Mouse (Mus musculus): ENCODE measurements at regions not wholly inside any gene's neighbourhood (a gene's known extent, or its start where the extent isn't known, plus 50 kb on each side); places are given as distances from the start of the nearest gene placed in this dataset.

DNA sequence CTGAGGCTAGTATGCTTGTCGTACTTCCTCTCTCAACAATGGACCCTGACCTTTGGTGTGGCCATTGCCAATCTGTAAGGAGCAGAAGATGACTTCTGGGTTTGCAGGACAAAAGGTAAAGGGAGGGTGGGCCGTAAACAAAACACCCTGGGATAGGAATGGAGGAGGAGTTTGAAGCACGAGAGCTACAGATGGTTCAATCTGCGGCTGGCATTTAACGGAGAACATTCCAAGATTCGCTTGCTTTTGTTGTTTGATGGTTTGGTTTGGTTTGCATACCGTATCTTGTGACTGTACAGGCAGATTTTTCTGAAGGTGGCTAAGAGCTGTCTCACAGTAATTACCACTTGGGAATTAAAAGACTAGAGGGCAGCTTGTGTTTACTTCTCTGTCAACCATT, 137.7 kb upstream of the Fndc3a start:
- ATAC-seq: peak; percentile 34; the same call in 1 of the 2 replicates
- no peaks in the 10 kb centered on the region for H3K36me3 ChIP-seq (ENCODE audit: poor library complexity, severe bottlenecking)

DNA sequence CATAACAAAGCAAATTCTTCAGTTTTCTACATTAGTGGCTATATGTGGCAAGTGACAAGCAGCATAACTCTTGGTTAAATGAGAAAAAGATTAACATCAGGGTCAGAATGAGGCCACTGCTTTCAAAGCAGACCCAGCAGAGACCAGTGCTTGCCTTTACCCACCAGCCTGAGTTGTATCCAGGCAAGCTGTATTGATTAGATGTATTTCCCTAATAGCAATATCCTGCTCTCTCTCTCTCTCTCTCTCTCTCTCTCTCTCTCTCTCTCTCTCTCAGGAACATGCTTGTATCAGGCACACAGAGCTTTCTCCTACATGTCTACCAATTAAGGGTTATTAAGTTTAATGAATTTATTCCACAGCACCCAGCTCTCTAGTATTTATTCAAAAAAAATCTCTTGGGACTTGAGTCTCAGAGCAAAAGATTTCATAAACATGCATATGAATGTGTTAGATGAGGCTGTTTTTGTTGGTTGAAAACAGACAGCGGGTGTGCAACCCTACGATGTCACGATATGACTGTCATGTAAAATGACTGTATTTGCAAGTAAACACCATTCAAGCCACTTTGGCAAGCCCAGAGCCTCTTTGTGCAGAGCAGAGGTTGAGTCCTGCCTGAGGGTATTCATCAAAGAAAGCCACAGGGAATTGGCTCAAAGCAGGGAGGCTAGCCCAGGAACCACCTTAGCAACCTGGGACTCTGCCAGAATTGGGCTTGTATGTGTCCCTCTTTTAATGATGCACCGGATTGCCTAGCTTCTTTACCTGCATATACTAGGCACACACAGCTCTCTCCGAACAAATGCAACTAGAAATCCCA, 136.0 kb upstream of the Fndc3a start:
- no peaks in the 10 kb centered on the region for H3K36me3 ChIP-seq (ENCODE audit: poor library complexity, severe bottlenecking)
- H3K27me3 ChIP-seq: no peaks in the 10 kb centered on the region
- WGBS: 50% methylated on average over 5 of the region's 5 CpGs
- no peak overlapping the region for H3K4me2 ChIP-seq
- peaks cover 10% of the 10 kb centered on the region for H3K4me1 ChIP-seq
- no peaks in the 10 kb centered on the region for H3K9me3 ChIP-seq (replicated peaks)
- H3K9ac ChIP-seq: no peak overlapping the region
- H3K4me3 ChIP-seq: no peak overlapping the region
- peak; percentile 46; the same call in 1 of the 2 replicates for ATAC-seq
- no peak overlapping the region for H3K27ac ChIP-seq

More for the DNA sequence above, 137.7 kb upstream of the Fndc3a start:
- Histone ChIP-seq H3K9me3 (replicated peaks) (no peaks in the 10 kb centered on the region), H3K9ac (no peak overlapping the region), H3K27me3 (no peaks in the 10 kb centered on the region), H3K4me3 (no peak overlapping the region), H3K4me2 (no peak overlapping the region), H3K4me1 (peaks cover 10% of the 10 kb centered on the region), H3K27ac (no peak overlapping the region)
- WGBS: 78% methylated on average over 7 of the region's 7 CpGs

DNA sequence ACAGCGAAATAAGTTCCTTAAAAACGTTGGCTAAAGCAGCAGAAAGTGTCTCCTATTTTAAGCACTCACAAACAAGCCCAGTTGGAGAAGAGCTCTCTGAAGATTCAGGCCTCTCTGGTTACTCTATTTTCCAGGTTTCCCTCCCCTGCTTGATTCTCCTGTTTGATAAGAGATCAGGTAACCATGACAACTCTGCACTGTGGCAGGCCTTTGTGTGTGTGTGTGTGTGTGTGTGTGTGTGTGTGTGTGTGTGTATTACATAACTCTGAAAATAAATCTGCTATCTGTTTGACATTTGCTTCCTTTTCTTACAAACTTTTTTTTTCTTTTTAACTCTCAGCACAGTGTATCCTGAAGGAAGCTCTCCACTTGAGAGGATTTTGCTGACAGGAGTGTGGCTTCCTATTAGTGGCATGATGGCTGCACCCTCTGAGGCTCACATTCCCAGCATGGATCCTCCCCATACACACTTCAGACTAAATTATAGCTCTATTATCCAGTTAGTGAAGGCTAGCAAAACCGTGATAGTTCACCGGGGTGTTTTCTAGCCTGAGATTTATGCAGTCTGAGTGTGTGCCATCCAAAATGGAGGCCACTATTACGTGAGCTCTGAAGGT, 135.1 kb upstream of the Fndc3a start:
- no peak overlapping the region; the same call in 1 of the 2 replicates for H3K27ac ChIP-seq
- peak; percentile 53; the same call in 1 of the 2 replicates for ATAC-seq
- H3K4me3 ChIP-seq: no peak overlapping the region
- H3K9ac ChIP-seq: no peak overlapping the region
- no peaks in the 10 kb centered on the region for H3K36me3 ChIP-seq (ENCODE audit: poor library complexity, severe bottlenecking)
- 54% methylated on average over 5 of the region's 5 CpGs for WGBS
- no peaks in the 10 kb centered on the region for H3K27me3 ChIP-seq
- H3K4me1 ChIP-seq: peaks cover 10% of the 10 kb centered on the region
- no peak overlapping the region for H3K4me2 ChIP-seq
- H3K9me3 ChIP-seq (replicated peaks): no peaks in the 10 kb centered on the region

DNA sequence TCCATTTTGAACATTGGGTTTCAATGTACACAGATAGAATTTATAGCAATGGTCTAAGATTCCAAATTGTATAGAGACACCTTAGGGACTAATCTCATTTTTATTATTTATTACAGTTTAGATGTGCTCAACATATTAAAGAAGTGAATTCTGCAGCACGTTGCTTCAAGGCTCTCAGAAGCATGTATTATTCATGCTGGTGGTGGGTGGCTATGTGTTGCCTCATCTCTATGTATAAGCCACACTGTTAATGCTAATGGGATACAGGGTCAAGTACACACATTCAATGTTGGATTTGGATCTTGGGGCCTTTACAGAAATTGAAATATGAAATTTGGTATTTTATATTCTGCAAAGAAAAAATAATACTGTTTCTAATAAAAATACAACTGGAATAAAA, 131.9 kb upstream of the Fndc3a start:
- Histone ChIP-seq H3K36me3 (ENCODE audit: poor library complexity, severe bottlenecking) (no peaks in the 10 kb centered on the region), H3K27ac (no peak overlapping the region), H3K4me2 (no peak overlapping the region), H3K4me3 (no peak overlapping the region), H3K9me3 (replicated peaks) (no peaks in the 10 kb centered on the region), H3K9ac (no peak overlapping the region), H3K4me1 (peaks cover 10% of the 10 kb centered on the region), H3K27me3 (no peaks in the 10 kb centered on the region)
- ATAC-seq: no peak
- 53% methylated on average over 1 of the region's 1 CpGs for WGBS

DNA sequence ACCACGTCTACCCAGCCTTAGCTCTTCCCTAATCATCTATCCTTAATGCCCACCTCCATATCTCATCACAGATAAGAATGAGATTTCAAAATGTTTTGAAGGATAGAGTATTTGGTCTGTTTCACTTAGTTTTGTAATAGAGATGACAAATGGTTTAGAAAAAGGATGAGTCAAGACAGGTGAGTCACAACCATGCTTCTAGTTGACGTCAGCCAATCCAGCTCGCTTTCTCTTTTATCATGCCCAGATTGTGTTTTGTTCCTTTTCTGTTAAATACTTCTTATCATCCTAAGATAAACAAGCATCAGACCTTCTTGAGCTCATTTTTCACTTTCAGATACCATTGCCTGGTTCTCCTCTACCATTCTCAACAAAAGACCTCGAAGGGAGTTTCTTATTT, 125.4 kb upstream of the Fndc3a start:
- Histone ChIP-seq H3K4me2 (no peak overlapping the region), H3K9ac (no peak overlapping the region), H3K9me3 (replicated peaks) (no peaks in the 10 kb centered on the region), H3K27ac (no peak overlapping the region), H3K4me1 (no peaks in the 10 kb centered on the region), H3K27me3 (no peaks in the 10 kb centered on the region), H3K36me3 (ENCODE audit: poor library complexity, severe bottlenecking) (no peaks in the 10 kb centered on the region), H3K4me3 (no peak overlapping the region)
- WGBS: 87% methylated on average over 4 of the region's 4 CpGs
- ATAC-seq: no peak

DNA sequence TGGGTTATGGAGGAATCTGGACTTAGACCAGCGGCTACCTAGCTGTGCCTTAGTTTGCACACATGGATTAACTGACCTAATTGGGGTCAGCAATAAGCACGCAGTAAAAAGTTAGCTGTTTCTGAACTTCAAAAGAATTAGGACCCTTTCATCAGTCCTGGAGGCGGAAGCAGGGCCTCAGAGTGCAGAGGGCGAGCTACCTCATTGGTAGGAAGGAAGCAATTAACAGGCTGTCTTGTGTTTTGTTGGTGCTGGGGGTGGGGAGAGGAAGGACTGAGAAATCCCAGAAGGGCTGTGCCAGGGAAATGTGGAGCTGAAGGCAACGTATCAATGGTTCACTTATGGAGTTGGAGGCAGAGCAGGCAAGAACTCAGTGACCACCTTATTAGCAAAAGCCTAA, 119.5 kb upstream of the Fndc3a start:
- no peak overlapping the region for H3K27ac ChIP-seq
- no peak overlapping the region for H3K9ac ChIP-seq
- 16% methylated on average over 5 of the region's 5 CpGs for WGBS
- ATAC-seq: no peak
- no peaks in the 10 kb centered on the region for H3K36me3 ChIP-seq (ENCODE audit: poor library complexity, severe bottlenecking)
- no peaks in the 10 kb centered on the region for H3K9me3 ChIP-seq (replicated peaks)
- no peak overlapping the region for H3K4me2 ChIP-seq
- no peaks in the 10 kb centered on the region for H3K27me3 ChIP-seq
- H3K4me3 ChIP-seq: no peak overlapping the region
- 0 out of 2 replicates have a peak, but pooled peaks cover 3% of the 10 kb centered on the region for H3K4me1 ChIP-seq

DNA sequence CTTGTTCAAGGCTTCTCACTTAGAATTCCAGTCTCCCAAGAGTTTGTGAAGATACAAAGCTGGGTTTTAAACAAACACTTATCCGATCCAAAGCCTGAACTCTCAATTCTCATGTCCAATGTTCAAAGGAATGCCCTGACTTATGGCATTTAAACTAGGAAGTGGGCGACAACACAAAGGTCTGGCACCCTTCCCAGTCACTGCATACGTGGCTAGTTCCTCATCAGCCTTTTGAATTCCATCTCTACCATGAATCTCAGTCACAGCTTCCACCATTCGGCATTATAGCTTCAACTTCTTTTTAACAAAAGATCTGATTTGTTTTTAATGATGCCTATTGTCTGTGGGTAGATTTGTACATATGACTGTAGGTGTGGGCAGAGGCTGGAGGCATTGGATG, 115.7 kb upstream of the Fndc3a start:
- WGBS: 81% methylated on average over 4 of the region's 4 CpGs
- Histone ChIP-seq H3K4me3 (no peak overlapping the region), H3K4me2 (no peak overlapping the region), H3K27me3 (no peaks in the 10 kb centered on the region), H3K27ac (no peak overlapping the region), H3K4me1 (0 out of 2 replicates have a peak, but pooled peaks cover 3% of the 10 kb centered on the region), H3K36me3 (ENCODE audit: poor library complexity, severe bottlenecking) (no peaks in the 10 kb centered on the region), H3K9me3 (replicated peaks) (no peaks in the 10 kb centered on the region), H3K9ac (no peak overlapping the region)
- ATAC-seq: no peak

DNA sequence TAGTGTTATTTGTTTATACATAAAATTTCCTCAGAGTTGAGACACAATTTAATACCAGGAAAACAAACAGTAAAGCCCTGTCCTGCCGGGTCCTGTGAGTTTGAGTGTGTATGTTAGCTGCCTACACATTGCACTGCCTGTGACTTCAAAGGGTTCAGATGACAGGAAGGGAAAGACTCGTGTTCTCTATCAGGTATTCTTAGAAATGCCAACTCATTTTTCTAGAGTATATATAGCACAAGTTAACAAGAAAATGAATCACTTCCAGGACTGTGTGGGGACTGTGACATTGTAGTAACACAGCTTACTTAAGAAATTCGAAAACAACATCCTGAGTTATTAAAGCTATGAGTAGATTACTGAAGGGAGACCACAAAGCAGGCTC, 112.4 kb upstream of the Fndc3a start:
- WGBS: 74% methylated on average over 3 of the region's 3 CpGs
- Histone ChIP-seq H3K9me3 (replicated peaks) (no peaks in the 10 kb centered on the region), H3K9ac (no peak overlapping the region), H3K4me3 (no peak overlapping the region), H3K27me3 (no peaks in the 10 kb centered on the region), H3K4me2 (no peak overlapping the region), H3K27ac (no peak overlapping the region), H3K4me1 (peaks cover 4% of the 10 kb centered on the region; the same call in 1 of the 2 replicates), H3K36me3 (ENCODE audit: poor library complexity, severe bottlenecking) (no peaks in the 10 kb centered on the region)
- no peak for ATAC-seq

DNA sequence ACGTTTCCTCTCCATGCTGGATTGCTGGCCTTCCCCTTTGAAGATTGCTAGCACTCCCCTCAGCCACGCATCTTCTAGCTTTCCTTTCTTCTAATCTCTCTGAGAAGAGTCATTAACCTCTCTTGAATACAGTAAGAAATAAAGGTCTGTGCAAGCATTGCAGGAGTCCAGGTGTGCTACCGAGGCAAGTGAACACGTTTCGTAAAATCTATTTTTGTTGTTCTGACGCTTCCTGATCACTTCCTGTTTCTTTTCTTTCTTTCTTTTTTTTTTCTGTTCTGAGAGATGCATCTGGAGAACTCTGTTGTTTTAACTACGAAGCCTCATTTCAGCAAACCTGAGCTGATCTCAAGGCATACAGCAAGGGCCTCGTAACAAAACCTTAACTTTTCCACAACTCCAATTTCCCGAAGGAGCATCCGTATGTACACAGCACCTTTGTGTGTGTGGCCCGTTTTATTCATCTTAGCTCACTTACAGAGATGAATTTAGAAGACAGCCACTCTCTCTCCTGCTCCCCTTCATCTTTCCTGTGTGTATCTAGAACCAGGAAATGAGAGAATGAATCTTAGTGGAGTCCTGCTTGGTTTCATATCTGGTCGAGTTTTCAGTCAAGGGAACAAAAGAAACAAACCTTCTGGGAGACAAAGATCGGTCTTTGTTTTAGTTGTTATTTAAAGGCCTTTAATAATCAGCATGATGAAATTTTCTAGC, 111.9 kb upstream of the Fndc3a start:
- no peak overlapping the region for H3K4me3 ChIP-seq
- H3K27ac ChIP-seq: no peak overlapping the region
- H3K9me3 ChIP-seq (replicated peaks): no peaks in the 10 kb centered on the region
- no peaks in the 10 kb centered on the region for H3K27me3 ChIP-seq
- peaks cover 9% of the 10 kb centered on the region; the same call in 1 of the 2 replicates for H3K4me1 ChIP-seq
- H3K36me3 ChIP-seq (ENCODE audit: poor library complexity, severe bottlenecking): no peaks in the 10 kb centered on the region
- no peak overlapping the region for H3K4me2 ChIP-seq
- ATAC-seq: no peak
- H3K9ac ChIP-seq: no peak overlapping the region
- WGBS: 85% methylated on average over 13 of the region's 13 CpGs

DNA sequence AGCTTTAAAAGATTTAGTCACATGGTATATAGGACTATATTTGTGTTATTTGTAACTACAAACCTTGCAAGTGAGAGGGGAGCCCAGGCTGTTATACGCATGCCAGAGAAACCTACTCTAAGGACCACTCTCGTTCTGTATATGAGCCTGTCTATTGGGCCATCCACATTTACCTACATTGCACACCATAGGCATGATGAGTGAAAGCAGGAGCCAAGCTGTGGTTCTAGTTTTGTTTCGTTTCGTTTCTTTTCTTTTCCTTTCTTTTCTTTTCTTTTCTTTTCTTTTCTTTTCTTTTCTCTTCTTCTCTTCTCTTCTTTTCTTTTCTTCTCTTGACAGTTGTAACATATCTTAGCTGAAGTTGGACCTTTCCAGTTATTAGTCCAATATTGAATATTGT, 109.2 kb upstream of the Fndc3a start:
- no peak overlapping the region for H3K27ac ChIP-seq
- no peak overlapping the region for H3K4me2 ChIP-seq

DNA sequence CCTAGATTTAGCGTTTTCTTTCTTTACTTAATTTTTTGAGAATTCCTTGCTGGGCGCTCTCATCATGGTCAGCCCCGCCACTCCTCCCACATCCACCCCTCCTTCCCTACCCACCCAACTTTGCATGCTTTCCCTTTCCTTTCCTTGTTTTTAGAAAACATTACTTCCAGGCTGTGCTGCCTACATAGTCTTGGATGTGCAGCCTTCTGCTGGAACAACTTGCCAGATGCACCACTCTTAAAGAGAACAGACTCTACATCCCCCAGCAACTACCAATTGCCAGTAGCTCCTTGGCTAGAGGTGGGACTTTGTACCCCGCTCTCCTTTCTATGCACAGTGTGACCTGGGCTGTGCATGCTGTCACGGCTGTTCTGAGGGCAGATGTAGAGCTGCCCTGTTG, 108.0 kb upstream of the Fndc3a start:
- H3K4me2 ChIP-seq: no peak overlapping the region

More for the DNA sequence above, 109.2 kb upstream of the Fndc3a start:
- Histone ChIP-seq H3K27me3 (no peaks in the 10 kb centered on the region), H3K4me3 (no peak overlapping the region), H3K9ac (no peak overlapping the region), H3K9me3 (replicated peaks) (no peaks in the 10 kb centered on the region), H3K36me3 (ENCODE audit: poor library complexity, severe bottlenecking) (no peaks in the 10 kb centered on the region), H3K4me1 (peaks cover 11% of the 10 kb centered on the region; the same call in 1 of the 2 replicates)
- WGBS: 90% methylated on average over 4 of the region's 4 CpGs
- no peak for ATAC-seq

DNA sequence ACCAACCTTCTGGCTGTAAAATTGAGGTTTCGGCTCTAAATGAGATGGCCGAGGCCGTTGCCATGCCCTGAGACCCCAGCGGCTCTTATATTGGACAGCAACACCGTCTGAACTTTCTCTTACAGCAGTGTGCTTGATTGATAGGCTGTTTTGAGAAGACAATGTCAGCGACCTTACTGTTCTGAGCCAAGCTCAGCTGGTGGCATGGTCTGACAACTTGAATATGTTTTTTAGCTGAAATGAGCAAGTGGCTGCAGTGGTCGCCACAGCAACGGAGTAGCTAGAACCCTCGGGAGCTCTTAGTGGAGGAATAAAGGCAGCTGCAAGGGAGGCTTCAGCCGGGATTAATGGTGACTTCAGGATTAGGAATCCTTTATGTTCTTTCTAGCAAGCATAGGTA, 107.0 kb upstream of the Fndc3a start:
- peaks cover 11% of the 10 kb centered on the region; the same call in 1 of the 2 replicates for H3K4me1 ChIP-seq
- 13% methylated on average over 10 of the region's 10 CpGs for WGBS
- H3K9ac ChIP-seq: no peak overlapping the region
- peak; percentile 87 for ATAC-seq
- H3K4me3 ChIP-seq: no peak overlapping the region
- no peak overlapping the region for H3K27ac ChIP-seq
- no peaks in the 10 kb centered on the region for H3K9me3 ChIP-seq (replicated peaks)
- no peaks in the 10 kb centered on the region for H3K27me3 ChIP-seq
- no peaks in the 10 kb centered on the region for H3K36me3 ChIP-seq (ENCODE audit: poor library complexity, severe bottlenecking)
- H3K4me2 ChIP-seq: peak overlapping the region; percentile 26

More for the DNA sequence above, 108.0 kb upstream of the Fndc3a start:
- 91% methylated on average over 5 of the region's 5 CpGs for WGBS
- ATAC-seq: no peak
- Histone ChIP-seq H3K4me3 (no peak overlapping the region), H3K4me1 (peaks cover 11% of the 10 kb centered on the region; the same call in 1 of the 2 replicates), H3K27ac (no peak overlapping the region), H3K36me3 (ENCODE audit: poor library complexity, severe bottlenecking) (no peaks in the 10 kb centered on the region), H3K9ac (no peak overlapping the region), H3K27me3 (no peaks in the 10 kb centered on the region), H3K9me3 (replicated peaks) (no peaks in the 10 kb centered on the region)
